1 mouse cellular context compared by ENCODE assay signal in the genomic region with DNA sequence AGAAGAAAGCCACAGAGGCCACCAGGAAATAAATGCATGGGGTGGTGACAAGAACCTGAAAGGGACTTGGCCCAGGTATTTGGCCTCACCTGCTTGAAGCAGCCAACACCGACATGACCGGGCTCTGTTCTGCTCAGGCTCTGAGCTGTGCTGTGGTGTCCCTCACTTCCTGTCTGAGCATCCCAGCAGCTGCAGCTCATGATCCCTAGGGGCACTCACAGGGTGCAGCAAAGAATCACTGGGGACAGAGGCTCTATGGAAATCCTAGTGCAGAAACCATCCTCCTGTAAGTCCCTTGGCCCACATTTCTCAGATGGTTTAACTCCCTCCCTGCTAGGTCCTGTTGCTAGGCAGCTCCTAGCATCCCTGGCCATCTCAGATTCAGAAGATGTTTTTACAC.
TF ChIP-seq lines count a peak whose summit lies in the region.

No protein-coding gene starts in this region.

TF ChIP-seq in CH12.LX, 34 proteins besides CTCF, POLR2A, EP300 and RAD21:
- no peak for TF ChIP-seq GABPA (IDR thresholded peaks at IDR 0.05; ENCODE audit: insufficient replicate concordance, low read depth, low read length)
- no peak for TF ChIP-seq ZNF384 (IDR thresholded peaks at IDR 0.05; ENCODE audit: low read depth, low read length)
- TF ChIP-seq PAX5 (IDR thresholded peaks at IDR 0.05; ENCODE audit: low read length) = no peak
- no peak for TF ChIP-seq MAX (IDR thresholded peaks at IDR 0.05; ENCODE audit: low read length)
- TF ChIP-seq SIN3A (IDR thresholded peaks at IDR 0.05; ENCODE audit: low read length) = no peak
- TF ChIP-seq E2F4 (IDR thresholded peaks at IDR 0.05; ENCODE audit: insufficient replicate concordance, low read depth, low read length) = no peak
- TF ChIP-seq BHLHE40 (IDR thresholded peaks at IDR 0.05; ENCODE audit: low read depth, low read length) = no peak
- no peak for TF ChIP-seq SMC3 (IDR thresholded peaks at IDR 0.05; ENCODE audit: low read depth, low read length)
- TF ChIP-seq CHD2 (IDR thresholded peaks at IDR 0.05; ENCODE audit: low read length) = no peak
- TF ChIP-seq MAFK (IDR thresholded peaks at IDR 0.05; ENCODE audit: insufficient replicate concordance, low read length) = no peak
- TF ChIP-seq POLR2AphosphoS2 (IDR thresholded peaks at IDR 0.05; ENCODE audit: low read depth, low read length) = no peak
- no peak for TF ChIP-seq HCFC1 (IDR thresholded peaks at IDR 0.05; ENCODE audit: low read depth, low read length)
- TF ChIP-seq ZMIZ1 (IDR thresholded peaks at IDR 0.05; ENCODE audit: low read depth, low read length) = no peak
